Mouse (Mus musculus) adrenal gland, postnatal 14 days (tissue): ENCODE results near the gene Dppa5a. TPM values are rescaled to one million over a fixed set of nuclear protein-coding genes. Genes with fewer than 3 reads are reported as not detected.
"Not testable (repeated sequence)": the region's sequence is repeated elsewhere in the genome, so short reads cannot be mapped to it uniquely, and the experiment has no call there.

ENCODE experiments used
- DNase-seq: peaks from one replicate; pipeline ENCODE4 v3.0.0; 2021; ENCODE audit warnings: mixed read lengths
- total RNA-seq: library from RNA; stranded (reverse); gene quantifications from 2 replicates; pipeline ENCODE4 v1.2.3, GENCODE M21; 2021

Dppa5a gene
- total RNA-seq, 1 experiment from 2014 or later = not detected

GRCm38 (mm10) chr9:78364701-78365100, 3.3 kb downstream of the Dppa5a start:
- no peak for DNase-seq

DNA sequence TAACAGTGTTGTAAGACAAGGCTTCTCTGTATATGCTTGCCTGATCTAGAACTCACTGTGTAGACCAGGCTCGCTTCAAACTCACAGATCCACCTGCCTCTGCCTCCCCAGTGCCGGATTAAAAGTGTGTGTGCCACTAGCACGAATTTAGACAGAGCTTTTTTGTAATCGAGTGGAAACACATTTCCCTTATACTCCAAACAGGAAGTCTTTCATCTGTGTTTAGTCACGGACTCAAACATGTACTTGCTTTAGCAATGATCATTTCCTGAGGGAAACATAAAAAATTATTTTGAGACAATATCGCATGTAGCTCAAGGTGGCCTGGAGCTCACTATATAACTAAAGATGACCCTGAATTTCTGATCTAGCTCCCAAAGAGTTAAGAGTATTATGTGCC, 4.6 kb downstream of the Dppa5a start:
- no peak for DNase-seq

GRCm38 (mm10) chr9:78360484-78360872, 7.5 kb downstream of the Dppa5a start:
- no peak for DNase-seq

- DNase-seq = no peak
Observed at GRCm38 (mm10) chr9:78359750-78360483, 8.1 kb downstream of the Dppa5a start.

- DNase-seq = peak; percentile 83
Observed at GRCm38 (mm10) chr9:78358053-78358452, 9.9 kb downstream of the Dppa5a start.

DNA sequence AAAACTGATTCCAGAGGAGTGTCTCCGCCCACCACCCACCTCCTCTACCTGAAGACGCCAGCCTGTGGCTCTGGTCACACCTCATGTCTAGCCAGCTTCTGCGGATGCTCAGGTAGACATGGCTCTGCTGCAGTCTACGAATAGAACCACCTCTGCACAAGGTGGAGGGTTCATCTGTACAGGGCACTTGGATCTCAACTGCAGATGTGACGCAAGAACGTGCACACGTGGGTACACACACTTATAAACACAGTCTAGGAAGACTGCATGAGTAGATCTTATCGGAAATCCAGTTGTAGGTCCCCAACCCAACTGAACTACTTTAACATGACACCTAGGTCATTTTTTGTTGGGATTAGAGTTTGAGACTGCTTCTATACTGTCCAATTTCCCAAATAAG, 12.4 kb downstream of the Dppa5a start, which contains the start of gene Gsta2:
TSS of gene Gsta2 (minus strand) at position 178 of the 400 bp plus-strand sequence.
- no peak for DNase-seq

DNA sequence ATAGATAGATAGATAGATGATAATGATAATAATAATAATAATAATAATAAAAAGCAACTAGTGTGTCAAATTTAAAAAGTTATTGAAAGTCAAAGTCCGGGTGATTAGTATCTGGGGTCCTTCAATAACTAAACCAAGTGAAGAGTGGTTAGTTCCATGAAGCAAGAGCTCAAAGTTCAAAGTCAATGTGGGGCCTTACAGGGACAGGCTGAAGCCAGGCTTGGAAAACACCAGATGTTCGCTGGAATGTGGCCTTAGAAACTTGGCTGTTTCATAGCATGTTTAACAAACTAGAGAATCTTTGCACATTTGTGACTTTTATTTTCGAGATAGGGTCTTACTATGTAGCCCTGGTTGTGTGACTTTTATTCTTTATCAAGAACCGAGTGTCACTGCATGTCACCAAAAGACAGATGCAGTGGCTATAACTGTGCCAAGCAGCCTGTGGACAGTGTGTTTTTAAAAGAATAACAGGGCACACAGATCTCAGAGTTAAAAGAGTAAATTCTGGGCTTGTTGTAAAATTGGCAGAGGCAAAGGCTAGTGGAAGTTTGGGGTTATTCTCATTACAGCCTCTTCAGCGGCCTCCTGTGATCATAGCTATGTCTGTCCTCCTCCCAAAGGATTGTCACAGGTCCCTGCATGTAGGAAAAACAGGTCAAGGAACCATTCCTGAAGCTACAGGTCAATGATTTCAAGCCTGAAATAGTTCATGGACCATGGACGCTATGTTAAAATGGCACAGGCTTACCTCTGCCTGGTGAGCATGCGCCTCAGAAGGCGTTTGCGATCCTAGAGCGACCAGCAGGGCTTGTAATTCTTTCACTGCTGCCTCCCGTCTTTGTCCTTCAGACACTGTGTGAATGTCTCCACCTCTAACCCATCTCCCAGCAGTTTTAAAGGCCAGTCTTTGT, 13.1 kb downstream of the Dppa5a start:
- no peak for DNase-seq

DNA sequence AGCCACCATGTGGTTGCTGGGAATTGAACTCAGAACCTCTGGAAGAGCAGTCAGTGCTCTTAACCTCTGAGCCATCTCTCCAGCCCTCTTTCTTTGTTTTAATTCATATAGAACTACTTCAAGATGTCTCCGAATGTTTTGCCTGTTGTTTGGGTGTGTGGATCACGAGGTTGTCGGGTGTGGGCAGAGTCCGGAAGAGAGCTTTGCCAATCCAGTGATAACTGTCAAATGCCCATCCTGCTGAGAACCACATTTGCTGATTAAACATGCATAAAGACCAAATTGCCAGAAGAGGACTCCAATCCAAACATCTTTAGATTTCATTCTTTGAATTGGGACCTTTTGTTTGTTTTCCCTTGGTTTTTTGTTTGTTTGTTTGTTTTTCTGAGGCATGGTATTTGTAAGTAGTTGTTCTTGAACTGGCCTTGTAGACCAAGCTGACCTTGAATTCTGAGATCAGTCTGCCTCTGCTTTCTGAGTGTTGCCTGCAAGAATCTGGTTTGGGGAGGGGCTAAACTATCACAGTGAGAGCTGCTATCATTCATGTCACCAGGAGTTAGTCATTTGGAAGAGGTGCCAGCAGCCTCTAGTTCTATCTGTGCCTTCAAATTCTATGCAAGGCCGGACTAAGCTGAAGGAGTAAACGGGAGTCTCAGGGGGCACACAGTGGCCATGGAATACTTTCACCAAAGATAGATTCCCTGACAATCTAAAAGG, 16.3 kb downstream of the Dppa5a start:
- peak; percentile 24 for DNase-seq

DNA sequence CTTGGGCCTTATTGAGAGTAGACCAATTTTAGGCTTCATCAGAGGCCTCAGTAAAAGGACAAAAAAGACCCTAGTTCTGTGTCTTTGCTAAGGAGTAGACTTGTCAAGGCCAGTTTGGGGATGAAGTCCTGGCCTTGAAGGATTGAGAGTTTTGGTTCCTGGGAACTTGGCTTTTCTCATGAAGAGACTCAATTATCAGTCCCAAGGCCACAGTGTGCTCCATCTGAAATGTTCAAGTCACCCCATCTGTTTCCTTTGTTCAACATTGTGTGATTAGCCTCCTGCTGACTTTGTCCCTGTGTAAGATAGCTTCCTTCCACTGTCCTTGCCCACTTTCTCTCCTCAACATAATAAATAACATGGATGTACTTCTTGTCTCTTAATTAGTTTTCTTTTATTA, 18.0 kb downstream of the Dppa5a start:
- DNase-seq = not testable (repeated sequence)

- DNase-seq = not testable (repeated sequence)
Observed at GRCm38 (mm10) chr9:78349141-78349540, 18.8 kb downstream of the Dppa5a start.

- peak; percentile 52 for DNase-seq
Observed at GRCm38 (mm10) chr9:78348206-78349004, 19.6 kb downstream of the Dppa5a start.

DNA sequence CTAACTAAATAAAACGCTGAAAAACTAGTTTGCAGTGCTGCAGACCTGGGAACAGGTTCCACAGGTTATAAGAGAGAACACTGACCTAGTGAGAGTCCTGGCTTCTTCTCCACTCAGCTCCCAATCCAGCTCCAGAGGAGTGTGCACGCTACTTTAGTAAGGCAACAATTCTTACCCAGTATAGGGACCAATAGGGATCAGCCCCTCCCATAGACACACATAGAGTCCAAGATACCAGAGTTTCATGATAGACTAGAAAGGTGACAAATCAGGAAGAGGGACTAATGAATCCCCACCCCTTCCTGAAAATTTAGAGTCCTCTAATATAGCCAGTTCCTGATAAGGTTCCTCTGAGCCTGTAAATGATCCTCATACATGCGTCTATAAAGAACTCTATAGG, 21.0 kb downstream of the Dppa5a start:
- DNase-seq = no peak

DNA sequence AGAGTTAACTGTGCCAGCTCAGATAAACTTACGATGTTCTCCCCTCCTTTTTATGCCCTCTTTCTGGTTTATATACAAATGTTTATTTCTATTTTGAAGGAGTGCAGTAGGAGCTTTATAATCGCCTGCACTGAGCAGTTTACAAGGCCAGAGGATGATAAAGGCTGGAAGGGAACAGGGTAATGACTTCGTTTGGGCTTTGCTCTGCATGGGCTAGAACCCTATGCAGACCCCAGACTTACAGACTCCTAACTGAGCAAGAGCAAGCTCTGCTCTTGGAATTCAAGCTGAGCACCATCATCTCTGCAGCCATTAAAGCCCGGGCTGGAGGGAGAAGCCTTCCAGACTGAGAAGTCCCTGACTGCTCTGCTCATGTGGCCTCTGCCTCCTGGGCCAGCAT, 22.7 kb downstream of the Dppa5a start:
- not testable (repeated sequence) for DNase-seq

DNA sequence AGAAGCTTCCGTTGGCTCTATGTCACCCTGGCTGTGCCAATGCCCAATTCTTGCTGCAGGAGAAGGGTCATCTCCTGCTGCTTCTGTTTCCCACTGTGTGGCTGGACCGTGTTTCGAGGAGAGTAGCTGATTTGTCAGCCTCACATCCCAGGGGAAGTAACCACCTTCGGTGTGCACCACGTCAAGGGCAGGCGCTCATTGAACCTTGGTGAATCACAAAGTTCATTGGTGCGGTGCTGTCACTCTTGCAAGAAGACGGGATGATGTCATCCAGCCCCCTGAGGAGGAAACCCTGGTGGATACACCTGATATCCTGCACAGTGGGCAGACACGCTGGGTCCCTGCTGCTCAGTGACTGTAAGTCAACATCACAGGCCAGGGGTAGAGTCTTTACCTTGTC, 24.9 kb downstream of the Dppa5a start:
- not testable (repeated sequence) for DNase-seq

- not testable (repeated sequence) for DNase-seq
Observed at GRCm38 (mm10) chr9:78342494-78342893, 25.5 kb downstream of the Dppa5a start.

- peak; percentile 57 for DNase-seq
Observed at GRCm38 (mm10) chr9:78340324-78340723, 27.7 kb downstream of the Dppa5a start.

- not testable (repeated sequence) for DNase-seq
Observed at GRCm38 (mm10) chr9:78337050-78337449, 30.9 kb downstream of the Dppa5a start.

- DNase-seq = not testable (repeated sequence)
Observed at GRCm38 (mm10) chr9:78327289-78327688, 40.7 kb downstream of the Dppa5a start, which contains the start of gene Omt2b. TSS of gene Omt2b (plus strand) at chr9:78327589.

DNA sequence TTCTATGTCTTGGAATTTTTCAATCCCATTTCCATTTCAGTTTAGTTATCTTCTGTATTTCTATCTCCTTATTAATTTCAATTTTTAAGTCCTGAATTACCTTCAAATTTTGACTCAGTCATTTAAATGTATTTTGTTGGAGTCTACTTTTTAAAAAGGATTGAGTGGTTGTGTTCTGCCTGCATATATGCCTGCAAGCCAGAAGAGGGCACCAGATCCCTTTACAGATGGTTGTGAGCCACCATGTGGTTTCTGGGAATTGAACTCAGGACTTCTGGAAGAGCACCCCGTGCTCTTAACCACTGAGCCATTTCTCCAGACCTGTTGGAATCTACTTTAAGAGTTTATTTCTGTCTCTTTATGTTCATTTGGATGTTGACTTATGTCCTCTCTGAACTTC, 48.5 kb downstream of the Dppa5a start:
- peak; percentile 14 for DNase-seq
